Mouse (Mus musculus) stomach, postnatal 0 days (tissue): Measurements from ENCODE around the gene Dip2b. TPM values are rescaled to one million over a fixed set of nuclear protein-coding genes. Genes with fewer than 3 reads are reported as not detected.

Experiments
- ATAC-seq: fragments of 200-750 bp; cut with Nextera tagmentation; 2 replicates; pipeline ENCODE4 v1.8.0; 2017; ENCODE audit not compliant: low FRiP score, low TSS enrichment
- DNase-seq: peaks from one replicate; pipeline ENCODE4 v3.0.0-alpha.2; 2016; ENCODE audit warnings: low spot score
- H3K27ac ChIP-seq: fragments of 300-500 bp; sonication (generic); replicated peaks from 2 replicates; pipeline ENCODE4 v1.5.1; 2014; ENCODE audit warnings: mild to moderate bottlenecking, control low read depth
- H3K27me3 ChIP-seq: fragments of 300-500 bp; sonication (generic); 2 replicates; pipeline ENCODE4 v1.6.1; 2014; ENCODE audit warnings: low read length; ENCODE audit not compliant: control insufficient read depth, insufficient read depth
- H3K36me3 ChIP-seq: fragments of 300-500 bp; sonication (generic); 2 replicates; pipeline ENCODE4 v1.6.1; 2014; ENCODE audit warnings: low read length, mixed read lengths; ENCODE audit not compliant: control insufficient read depth, insufficient read depth
- H3K4me1 ChIP-seq: fragments of 300-500 bp; sonication (generic); replicated peaks from 2 replicates; pipeline ENCODE4 v1.6.1; 2014; ENCODE audit warnings: antibody characterized with exemption; ENCODE audit not compliant: control insufficient read depth, insufficient read depth
- H3K4me2 ChIP-seq: fragments of 300-500 bp; sonication (generic); replicated peaks from 2 replicates; pipeline ENCODE4 v1.6.1; 2014; ENCODE audit warnings: low read depth, mild to moderate bottlenecking, control low read depth, moderate library complexity
- H3K4me3 ChIP-seq: fragments of 300-500 bp; sonication (generic); 2 replicates; pipeline ENCODE4 v1.5.1; 2014; ENCODE audit warnings: low read depth, low read length, control low read depth
- H3K9ac ChIP-seq: fragments of 300-500 bp; sonication (generic); 2 replicates; pipeline ENCODE4 v1.6.1; 2014; ENCODE audit warnings: mild to moderate bottlenecking, low read length, control low read depth, mixed read lengths
- H3K9me3 ChIP-seq: fragments of 300-500 bp; sonication (generic); 2 replicates; pipeline ENCODE4 v1.6.1; 2016; ENCODE audit warnings: low read length; ENCODE audit not compliant: control insufficient read depth
- CTCF ChIP-seq: IDR thresholded peaks from 2 replicates; pipeline ENCODE4 v1.5.1; 2016; ENCODE audit warnings: antibody characterized with exemption, low read depth, mild to moderate bottlenecking, moderate library complexity
- EP300 ChIP-seq: optimal IDR thresholded peaks from 2 replicates; pipeline ENCODE3; 2016; ENCODE audit warnings: antibody characterized with exemption
- WGBS: fragments of 180-500 bp; shearing (Covaris S2); extraction: QIAGEN DNeasy Blood & Tissue Kit; methylation state at CpG from one replicate; pipeline ENCODE4 v1.1.7; 2014; 5-methylcytosine and 5-hydroxymethylcytosine counted together
- polyA plus RNA-seq: library from polyadenylated mRNA; unstranded; fragments of >200 nt; fragmentation: Nextera tagmentation; extraction: Ambion mirVana; gene quantifications from 2 replicates; pipeline ENCODE4 v1.2.1, GENCODE M21; 2015

The Dip2b gene
- polyA plus RNA-seq, 1 experiment from 2014 or later, result 5.2 TPM

DNA sequence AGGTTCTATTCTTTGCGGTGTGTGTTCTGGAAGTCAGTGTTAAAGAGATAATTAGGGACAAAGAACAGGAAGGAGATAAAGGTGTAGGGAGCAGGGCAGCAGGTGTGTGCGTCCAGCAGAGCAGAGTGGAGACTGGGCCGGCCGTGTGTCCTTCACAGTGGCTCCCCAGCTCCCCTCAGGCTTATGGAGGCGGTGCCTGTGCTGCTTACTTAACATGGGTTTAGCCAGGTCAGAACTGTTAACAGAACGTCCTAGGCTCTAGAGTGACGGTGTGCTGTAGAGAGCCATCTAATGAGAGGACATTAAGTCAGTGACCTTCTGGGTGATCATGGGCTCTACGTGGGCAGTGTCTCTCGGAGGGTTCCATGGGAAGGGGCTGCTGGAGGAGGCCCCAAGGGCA is 73.4 kb downstream of the Dip2b start:
- H3K9me3 ChIP-seq, result no peaks in the 10 kb centered on the region
- H3K4me1 ChIP-seq, result peaks cover 10% of the 10 kb centered on the region
- DNase-seq, result peak; percentile 52
- no peaks in the 10 kb centered on the region for H3K27me3 ChIP-seq
- TF ChIP-seq CTCF, result no peak
- TF ChIP-seq EP300, result no peak
- peak; percentile 59 for ATAC-seq
- H3K4me2 ChIP-seq, result 0 out of 2 replicates have a peak overlapping the region, but pooled peaks have one; percentile 9
- H3K9ac ChIP-seq, result no peak overlapping the region
- no peaks in the 10 kb centered on the region for H3K36me3 ChIP-seq
- peak overlapping the region; percentile 79 for H3K27ac ChIP-seq
- WGBS, result 37% methylated on average over 9 of the region's 9 CpGs
- H3K4me3 ChIP-seq, result no peak overlapping the region

DNA sequence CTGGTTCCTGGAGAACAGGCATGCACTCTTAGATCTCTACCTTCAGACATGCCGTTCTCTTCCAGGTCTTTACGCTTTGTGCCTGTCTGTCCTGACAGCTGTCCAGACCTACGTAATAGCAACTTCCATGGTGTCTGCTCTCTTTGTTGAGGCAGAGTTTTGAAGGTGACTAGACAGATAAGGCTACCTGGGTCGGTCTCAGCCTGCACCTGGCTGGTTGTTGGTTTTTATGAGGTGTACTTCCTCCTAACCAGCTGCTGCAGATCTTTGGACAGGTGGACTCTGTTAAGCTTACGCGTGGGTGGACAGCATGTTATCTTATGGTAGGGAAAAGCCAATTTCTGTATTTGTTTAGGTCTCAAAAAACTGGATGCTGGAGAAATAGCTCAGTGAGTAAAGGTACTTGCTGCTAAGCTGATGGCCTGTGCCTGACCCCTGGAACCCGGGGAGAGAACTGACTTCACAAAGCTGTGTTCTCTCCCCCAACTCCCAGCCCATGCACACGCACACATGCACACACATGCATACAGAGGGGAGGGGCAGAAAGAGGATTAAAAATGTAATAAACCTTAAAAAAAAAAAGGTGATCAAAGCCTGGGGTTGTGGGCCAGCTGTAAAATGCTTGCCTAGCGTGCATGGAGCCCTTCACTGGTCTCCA is 74.0 kb downstream of the Dip2b start:
- TF ChIP-seq CTCF (no peak), EP300 (no peak)
- no peaks in the 10 kb centered on the region for H3K27me3 ChIP-seq
- H3K9me3 ChIP-seq, result no peaks in the 10 kb centered on the region
- no peak overlapping the region for H3K4me3 ChIP-seq
- DNase-seq (peak; percentile 62), ATAC-seq (peak; percentile 89)
- WGBS, result 43% methylated on average over 9 of the region's 9 CpGs
- H3K4me2 ChIP-seq, result 0 out of 2 replicates have a peak overlapping the region, but pooled peaks have one; percentile 9
- peaks cover 3% of the 10 kb centered on the region; the same call in 1 of the 2 replicates for H3K36me3 ChIP-seq
- H3K9ac ChIP-seq, result no peak overlapping the region
- peaks cover 10% of the 10 kb centered on the region for H3K4me1 ChIP-seq
- H3K27ac ChIP-seq, result peak overlapping the region; percentile 79

DNA sequence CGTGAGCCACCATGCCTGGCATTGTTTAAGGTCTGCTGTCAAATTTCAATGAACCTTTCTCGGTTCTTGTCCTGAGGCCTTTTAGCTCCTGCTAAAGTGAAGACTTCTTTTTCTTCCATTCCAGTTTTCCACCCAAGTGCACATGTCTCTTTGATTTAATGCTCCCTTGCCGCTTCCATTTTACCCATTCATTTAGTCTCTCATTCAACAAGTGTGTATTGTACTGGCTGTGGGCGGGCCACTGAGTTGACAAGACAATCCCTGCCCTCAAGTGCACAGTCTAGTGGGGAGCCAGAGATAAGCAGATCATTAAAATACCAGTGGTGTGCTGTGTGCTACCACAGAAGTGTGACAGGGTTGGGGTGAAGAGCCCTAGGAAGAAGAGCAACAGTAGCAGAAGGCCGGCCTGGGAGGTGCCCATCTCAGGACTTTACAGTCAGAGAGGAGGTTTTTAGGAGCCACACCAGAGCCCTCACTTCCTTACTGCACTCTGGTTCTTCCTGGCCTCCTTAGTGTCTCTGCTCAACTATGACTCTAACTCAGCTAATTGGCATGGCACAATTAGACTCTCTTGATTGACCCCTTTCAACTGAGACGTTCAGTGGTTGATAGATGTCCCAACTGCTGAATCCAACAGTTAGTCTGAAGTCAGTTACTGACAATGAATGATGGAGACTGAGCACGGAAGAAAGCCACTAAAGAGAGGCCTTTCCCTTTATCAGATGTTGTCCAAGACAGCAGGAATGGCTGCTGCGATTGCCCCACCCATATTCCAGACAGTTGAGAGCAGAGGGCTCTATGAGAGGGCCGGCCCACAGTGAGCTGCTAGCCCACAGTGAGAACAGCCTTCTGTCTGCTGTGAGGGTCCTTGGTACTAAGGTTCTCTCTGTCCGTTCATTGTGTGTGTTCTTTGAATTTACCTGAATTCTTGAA is 75.1 kb downstream of the Dip2b start:
- Histone ChIP-seq H3K36me3 (peaks cover 6% of the 10 kb centered on the region; the same call in 1 of the 2 replicates), H3K4me2 (no peak overlapping the region), H3K4me3 (no peak overlapping the region), H3K27ac (0 out of 2 replicates have a peak overlapping the region, but pooled peaks have one; percentile 8), H3K9ac (no peak overlapping the region), H3K9me3 (no peaks in the 10 kb centered on the region), H3K27me3 (no peaks in the 10 kb centered on the region), H3K4me1 (peaks cover 10% of the 10 kb centered on the region)
- DNase-seq, result no peak
- ATAC-seq, result no peak
- WGBS, result 54% methylated on average over 10 of the region's 10 CpGs
- no peak for TF ChIP-seq CTCF

DNA sequence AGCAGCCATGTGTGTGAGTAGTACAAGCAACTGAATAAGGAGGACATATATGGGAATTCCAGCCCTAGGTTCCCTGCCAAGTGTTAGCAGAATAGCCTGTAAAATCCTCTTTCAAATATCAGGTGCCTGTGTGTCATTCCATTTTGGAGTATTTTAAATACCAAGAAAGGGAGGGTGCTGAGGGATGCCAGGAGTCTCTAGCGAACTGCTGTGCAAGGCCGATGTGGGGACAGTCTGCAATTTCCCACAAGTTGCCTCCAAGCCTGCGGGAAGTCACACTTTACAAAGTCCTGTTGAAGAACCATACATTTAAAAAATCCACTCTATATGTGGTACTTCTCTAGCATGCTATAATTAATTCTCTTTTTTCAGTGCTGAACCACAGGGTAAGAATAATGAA is 77.0 kb downstream of the Dip2b start:
- H3K36me3 ChIP-seq, result peaks cover 6% of the 10 kb centered on the region; the same call in 1 of the 2 replicates
- TF ChIP-seq EP300 (no peak), CTCF (no peak)
- ATAC-seq (no peak), DNase-seq (no peak)
- H3K27me3 ChIP-seq, result no peaks in the 10 kb centered on the region
- H3K4me2 ChIP-seq, result no peak overlapping the region
- peaks cover 10% of the 10 kb centered on the region for H3K4me1 ChIP-seq
- H3K9ac ChIP-seq, result no peak overlapping the region
- H3K4me3 ChIP-seq, result no peak overlapping the region
- no peak overlapping the region for H3K27ac ChIP-seq
- H3K9me3 ChIP-seq, result no peaks in the 10 kb centered on the region
- 75% methylated on average over 3 of the region's 3 CpGs for WGBS

DNA sequence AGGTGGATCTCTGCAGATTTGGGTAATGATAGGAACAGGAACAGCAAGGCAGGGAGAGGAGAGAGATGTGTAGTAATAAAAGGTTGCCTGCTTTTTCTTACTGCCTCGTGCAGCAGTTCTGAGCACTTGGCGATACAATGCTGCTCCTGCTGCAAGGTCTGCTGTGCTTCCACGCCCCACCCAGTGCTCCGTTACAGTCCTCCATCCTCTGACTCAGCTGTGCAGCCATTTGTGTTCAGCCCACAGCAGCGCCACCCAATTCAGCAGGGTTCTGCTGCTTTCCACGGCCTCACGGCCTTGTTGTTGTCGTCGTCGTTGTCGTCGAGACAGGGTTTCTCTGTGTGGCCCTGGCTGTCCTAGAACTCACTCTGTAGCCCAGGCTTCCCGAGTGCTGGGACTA is 77.9 kb downstream of the Dip2b start:
- ATAC-seq (no peak), DNase-seq (no peak)
- Histone ChIP-seq H3K4me2 (no peak overlapping the region), H3K9ac (no peak overlapping the region), H3K9me3 (no peaks in the 10 kb centered on the region), H3K27me3 (no peaks in the 10 kb centered on the region), H3K4me1 (peaks cover 10% of the 10 kb centered on the region), H3K27ac (no peak overlapping the region), H3K4me3 (no peak overlapping the region), H3K36me3 (peaks cover 6% of the 10 kb centered on the region; the same call in 1 of the 2 replicates)
- TF ChIP-seq CTCF (no peak), EP300 (no peak)
- 65% methylated on average over 13 of the region's 13 CpGs for WGBS
